Mouse (Mus musculus) ovary, postnatal 36 days (tissue): Measurements from ENCODE around the gene Sik2.

ENCODE experiments used
- DNase-seq: peaks from one replicate; pipeline ENCODE4 v3.0.0; 2022; ENCODE audit warnings: low spot score, mixed read lengths

Gene Sik2

DNA sequence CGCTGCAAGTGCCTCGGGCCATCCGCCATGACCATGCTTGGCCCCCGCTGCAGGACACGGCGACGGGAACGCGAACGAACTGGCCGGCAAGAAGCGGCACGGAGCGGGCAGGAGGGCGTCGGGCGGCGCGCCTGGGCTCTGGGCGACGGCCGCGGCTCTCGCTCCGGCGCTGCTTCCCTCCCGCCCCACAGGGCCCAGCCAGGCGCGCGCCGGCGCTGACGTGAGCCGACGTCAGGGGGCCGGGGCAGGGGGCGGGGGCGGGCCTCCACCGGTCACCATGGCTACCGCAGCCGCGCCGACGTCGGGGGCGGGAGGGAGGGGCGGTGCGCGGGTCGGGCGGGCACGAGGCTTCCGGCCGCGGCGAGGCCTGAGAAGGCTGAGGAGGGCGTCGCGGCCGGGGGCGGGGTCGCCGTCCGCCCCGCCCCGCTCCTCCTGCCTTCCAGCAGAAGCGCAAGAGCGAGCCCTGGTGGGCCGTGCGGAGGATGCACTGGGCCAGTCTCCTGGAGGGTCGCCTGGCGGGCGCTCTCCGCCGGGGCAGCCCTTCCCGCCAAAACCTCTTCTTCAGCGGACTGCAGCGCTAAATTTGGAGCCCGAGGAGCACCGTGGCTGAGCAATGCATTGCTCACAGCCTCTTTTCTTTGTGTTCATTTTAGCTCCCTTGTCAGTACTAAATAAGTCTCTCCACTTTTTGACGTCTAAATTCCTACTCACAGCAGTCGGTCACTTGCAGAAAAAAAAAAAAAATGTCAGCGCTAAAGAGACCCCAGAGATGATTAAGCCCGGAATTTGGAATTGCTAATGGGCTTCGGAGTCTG lies at the start of gene Sik2:
Gene Sik2, minus strand, starts transcription at position 233 of the 815 bp plus-strand sequence.
- peak; percentile 92 for DNase-seq

DNA sequence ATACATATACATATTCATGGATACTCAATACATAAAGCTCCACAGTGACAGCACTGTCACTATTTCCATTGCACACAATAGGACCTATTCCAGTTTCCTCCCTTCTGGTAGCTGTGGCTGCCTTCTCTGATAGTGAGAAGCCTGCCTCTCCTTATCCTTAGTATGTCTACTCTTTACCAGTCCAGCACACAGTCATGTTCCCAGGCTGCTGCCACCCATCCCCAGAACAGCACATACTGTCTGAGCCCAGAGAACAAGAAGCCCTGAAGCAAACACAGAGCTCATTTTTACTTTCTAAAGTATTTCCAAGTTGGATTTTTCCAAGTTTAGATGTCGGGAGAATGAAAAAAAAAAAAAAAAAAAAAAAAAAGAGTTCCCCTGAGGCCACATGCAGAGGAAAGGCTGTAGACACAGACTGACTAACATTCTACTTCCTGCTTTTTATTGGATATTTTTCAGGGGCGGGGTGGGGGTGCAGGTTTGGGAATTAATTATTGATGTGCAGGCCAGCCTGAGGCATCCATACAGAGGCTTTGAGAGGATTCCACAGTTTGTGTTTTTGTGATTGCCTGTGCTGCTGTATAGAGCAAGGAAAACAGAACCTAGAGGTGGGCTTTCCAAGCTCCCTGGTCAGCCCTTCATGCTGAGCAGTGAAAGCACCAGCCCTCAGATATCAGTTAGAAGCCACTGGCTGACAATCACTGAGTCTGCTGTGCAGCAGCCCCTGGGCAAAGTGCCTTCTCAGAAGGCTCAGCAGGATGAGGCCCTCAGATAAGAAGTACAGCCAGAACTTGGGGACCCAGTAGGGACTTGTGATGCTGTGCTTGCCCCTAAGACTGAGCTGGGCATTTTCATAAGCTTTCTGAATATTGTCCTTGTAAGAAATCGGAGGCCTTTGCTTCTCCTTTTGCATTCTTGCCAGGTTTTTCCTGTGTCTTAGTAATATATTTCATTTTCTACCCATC lies 47.8 kb upstream of the Sik2 start:
- no peak for DNase-seq

DNA sequence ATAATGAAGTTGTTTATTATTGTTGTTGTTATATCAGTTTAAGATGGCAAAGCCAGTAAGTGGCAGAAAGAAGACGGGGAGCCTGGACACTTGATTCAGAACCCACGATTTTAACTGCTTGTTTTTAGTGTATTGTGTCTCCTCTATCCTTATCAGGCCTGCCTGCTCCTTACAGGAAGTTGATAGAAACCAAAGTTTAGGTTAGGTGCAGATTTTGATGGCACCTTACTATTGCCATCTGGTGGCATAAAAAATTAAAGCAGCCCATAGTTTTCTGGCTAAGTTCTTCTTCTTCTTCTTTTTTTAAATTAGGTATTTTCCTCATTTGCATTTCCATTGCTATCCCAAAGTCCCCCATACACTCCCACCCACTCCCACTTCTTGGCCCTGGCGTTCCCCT lies 43.3 kb upstream of the Sik2 start:
- DNase-seq = no peak

DNA sequence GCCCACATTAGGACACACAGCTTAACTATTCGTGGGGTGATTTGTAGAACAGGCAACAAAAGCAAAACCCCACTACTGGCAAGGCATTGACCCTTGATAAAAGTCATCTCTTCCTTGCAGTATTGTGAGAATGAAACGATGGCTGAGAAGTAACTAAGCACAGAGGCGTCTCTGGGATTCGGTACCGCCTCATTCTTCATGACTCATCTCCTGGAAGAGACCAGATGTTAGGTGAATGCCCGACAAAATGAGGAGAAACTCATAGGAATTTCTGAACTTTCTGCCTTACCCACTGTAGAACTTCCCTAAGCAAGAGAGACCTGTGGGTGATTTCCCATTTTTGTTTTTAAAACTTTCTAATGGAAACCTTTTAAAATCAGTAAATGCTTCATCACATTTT lies 33.3 kb upstream of the Sik2 start:
- DNase-seq = no peak

DNA sequence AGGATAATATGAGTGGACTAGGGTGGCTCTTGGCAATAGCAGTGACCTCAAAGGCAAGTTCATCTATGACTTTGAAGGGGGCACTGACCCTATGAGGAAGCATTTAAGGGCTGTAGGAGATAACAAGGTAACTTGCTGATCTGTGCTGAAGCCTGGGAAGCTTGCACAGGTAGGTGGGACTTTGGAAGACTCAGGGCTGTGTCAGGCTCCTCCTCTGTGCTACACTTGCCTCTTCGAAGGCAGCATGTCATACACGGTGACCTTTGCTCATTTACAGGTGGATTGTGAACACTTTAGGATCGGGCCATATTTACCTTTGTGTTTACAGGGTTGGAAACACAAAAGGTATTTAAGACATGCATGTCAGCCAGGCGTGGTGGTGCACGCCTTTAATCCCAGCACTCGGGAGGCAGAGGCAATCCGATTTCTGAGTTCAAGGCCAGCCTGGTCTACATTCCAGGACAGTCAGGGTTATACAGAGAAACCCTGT lies 32.7 kb upstream of the Sik2 start:
- no peak for DNase-seq

DNA sequence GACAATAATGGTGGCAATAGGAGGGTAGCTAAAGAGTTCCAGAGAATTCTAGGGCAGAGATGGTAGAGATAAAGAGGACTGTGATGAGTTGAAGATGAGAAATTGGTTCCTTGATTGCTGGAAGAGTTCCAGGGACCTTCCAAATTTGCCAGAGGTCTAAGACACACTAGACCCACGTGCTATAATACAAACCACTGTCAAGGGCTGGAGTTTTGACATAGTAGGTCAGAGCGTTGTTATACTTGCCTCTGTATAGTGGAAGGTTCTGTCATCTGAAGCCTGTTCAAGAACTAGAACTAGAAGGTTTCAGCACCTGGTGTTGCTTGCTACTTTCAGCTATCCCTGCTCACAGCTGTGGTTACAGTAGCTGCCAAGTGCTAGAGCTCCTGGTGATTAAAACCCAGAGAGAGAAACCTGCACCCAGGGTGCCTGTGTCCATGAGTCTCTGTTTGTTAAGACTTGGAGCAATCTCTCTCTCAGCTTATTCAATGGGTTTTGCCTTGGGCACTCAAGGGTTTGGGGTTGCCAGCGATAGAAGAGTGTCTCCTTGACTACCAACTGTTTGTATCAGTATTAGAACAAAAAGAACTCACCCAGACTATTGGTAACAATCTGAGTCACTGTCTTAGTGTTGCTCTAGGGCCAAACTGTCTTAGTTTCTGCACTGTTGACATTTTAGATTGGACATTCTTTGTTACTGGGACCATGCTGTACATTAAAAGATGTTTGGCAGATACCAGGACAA lies 24.1 kb upstream of the Sik2 start:
- DNase-seq = no peak

DNA sequence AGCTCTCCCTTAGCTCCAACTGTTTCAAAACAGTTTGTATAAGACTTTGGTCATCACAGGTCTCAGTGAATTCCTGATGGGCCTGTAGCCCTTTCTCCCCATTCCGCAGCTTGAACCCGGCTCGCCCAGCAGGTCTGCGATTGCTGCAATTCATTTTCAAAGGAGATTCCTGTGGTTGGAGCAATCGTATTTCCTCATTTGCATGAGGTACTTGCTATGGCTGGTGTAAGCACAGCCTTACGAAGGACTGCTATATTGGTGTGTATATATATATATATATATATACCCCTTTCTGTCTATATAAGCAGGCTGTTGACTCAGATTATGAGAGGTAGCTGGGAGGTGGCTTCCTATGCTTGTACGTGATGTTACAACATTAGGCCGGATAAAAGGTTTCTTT lies 23.4 kb upstream of the Sik2 start:
- DNase-seq = no peak

DNA sequence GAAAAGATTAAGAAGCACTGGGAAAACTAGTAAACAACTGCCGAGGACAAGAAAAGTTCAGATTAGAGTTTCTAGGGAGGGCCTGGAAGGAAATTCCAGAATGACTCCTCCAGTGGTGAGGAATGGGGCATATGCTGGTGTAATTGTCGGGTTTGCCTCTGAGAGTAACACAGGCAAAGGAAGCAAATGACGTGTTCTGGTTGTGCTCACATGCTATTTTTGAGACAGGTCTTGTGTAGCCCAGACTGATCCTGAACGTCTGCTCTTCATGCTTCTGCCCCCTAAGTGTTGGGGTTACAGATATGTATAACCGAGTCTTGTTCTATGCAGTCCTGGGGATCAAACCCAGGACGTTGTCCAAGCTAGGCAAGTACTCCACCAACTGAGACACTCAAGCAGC lies 22.7 kb upstream of the Sik2 start:
- DNase-seq = no peak

DNA sequence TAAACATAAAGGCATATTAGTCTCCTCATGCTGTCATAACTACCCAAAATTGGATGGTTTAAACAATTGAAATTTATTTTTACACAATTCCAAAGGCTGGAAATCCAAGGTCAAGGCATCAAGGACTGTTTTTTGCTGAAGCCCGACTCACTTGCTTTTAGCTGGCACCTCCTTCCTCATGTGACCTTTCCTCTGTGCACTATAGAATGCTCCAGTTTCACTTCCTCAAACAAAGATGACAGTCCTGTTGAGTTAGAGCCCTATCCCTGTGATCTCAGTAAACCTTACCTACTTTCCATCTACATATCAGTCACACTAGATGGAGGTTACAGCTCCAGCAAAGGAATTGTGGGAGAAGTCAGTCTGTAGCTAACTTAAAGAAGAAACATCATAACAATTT lies 21.3 kb upstream of the Sik2 start:
- DNase-seq = no peak

DNA sequence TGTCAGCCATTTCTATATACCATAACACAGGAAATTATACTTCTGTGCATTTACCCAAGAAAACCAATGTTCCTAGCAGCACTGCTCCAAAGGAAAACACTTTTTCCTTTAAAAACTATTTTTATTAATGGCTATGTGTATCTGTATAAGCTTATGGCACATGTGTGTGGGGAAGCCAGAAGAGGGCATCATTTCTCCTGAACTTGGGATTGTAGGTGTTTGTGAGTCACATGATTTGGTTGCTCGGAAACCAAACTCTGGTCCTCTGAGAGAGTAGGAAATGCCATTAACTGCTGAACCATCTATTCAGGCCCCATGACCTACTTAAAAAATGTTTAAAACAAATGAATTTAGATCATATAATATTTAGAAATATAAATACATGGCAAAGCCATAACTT lies 18.1 kb upstream of the Sik2 start:
- no peak for DNase-seq

DNA sequence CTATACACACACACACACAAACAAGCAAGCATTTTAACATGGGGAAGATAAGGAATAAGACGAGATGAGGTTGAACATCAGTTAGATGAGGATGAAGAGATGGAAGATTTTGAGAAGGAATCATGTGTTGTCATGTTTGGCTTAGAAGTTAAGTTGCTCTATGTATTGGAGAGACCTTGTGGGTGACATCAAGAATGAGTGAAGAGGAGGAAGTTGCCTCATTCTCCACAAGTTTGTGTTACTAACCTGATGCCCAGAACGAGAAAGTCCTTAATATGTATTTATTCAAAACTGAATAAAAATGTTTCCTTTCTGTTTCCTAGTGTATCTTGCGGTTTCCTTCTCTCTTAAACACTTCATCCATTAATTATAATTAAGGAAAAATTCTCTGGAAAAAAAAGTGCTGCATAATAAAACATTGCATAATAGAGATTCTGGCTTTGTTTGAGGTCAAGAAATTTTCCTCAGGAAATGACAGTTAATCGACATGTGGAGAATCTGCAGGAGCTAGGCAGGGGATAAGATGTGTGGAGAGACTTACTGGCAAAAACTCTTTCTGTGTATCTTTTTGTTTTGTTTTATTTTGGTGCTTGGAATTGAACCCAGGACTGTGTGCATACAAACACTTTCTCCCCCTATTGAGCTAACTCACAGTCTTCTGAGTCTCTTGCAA lies 12.4 kb upstream of the Sik2 start:
- no peak for DNase-seq

DNA sequence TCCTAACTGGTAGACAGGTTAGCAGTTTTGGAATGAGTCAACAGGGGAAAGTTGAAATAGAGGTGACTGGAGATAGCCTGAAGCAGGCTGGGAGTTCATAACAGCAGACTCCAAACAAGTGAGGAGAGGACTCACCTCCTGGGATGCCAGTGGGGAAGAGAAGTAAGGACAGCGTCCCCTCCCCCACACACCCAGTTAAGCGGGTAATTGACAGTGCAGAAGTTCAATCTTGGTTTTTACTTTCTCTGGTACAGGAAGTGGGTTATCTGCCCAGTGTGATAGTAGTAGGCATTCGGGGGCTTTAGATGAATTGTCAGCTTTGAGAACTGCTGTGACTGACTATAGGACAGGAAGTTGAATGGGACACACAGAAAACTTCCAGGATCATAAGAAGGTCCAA lies 11.5 kb upstream of the Sik2 start:
- no peak for DNase-seq

DNA sequence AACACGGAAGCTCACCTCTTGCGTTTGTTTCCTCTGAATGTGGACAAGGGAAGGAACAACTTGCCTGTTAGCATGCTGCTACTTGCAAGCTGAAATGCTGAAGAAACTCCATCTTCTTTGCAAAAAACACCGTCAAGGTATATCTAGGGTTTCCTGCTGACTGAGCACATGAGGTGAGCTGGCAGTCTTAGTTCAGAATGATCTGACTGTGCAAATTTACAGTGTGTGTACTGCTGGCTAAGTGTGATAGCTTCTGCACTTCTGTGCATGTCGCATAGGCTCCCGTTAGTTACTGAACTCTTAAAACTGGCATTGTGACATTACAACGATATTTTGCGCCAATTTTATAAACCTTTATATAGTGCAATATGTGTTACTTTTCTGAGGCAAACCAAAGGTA lies 10.8 kb upstream of the Sik2 start:
- no peak for DNase-seq

DNA sequence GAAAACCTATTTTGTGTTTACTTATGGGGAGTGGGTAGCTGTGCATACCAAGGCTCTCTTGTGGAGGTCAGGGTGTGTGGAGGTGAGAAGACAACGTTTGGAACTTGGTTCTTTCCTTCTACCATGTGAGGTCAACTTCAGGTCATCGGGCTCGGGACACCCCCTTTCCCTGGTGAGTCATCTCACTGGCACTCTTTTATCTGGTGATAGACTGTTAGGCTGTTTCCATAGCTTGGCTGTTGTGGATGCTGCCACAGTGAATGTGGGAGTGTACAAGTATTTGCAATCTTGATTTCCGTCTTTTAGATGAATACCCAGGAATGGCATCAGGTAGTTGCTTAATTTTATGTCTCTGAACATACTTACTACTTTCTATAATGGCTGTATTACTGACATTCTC lies 6.9 kb upstream of the Sik2 start:
- DNase-seq = no peak

DNA sequence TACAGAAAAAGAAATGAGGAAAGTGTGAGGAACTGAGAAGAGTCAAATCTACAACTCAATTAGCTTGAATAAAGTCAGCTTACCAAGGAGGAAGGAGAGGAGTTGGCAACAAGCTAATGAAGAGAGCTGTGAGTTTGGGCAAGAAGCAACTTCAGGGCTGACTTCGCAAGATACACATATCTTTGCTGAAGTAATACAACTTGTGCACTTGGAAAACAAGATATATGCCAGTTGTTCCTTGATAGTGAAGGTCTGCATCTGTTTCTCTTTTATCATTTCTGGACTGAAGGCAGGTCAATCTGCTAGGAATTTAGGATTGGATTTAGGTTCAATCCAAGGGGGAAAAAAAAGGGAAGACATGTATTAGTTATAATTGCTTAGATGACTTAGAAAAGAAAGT lies 4.8 kb upstream of the Sik2 start:
- no peak for DNase-seq

DNA sequence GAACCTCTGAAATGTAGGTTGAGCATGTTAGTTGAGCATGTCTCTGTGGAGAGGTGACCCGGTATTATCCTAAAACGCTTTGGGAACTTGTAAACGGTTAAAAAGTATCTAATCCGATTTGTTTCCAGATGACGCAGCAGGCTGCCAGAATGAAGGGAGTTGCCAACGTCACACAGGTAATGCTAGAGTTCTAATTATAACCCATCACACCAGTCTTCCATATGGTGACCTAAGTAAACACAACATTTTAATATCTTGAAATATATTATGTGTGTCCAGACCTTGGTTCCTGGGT lies 730 bp upstream of the Sik2 start:
- no peak for DNase-seq

DNA sequence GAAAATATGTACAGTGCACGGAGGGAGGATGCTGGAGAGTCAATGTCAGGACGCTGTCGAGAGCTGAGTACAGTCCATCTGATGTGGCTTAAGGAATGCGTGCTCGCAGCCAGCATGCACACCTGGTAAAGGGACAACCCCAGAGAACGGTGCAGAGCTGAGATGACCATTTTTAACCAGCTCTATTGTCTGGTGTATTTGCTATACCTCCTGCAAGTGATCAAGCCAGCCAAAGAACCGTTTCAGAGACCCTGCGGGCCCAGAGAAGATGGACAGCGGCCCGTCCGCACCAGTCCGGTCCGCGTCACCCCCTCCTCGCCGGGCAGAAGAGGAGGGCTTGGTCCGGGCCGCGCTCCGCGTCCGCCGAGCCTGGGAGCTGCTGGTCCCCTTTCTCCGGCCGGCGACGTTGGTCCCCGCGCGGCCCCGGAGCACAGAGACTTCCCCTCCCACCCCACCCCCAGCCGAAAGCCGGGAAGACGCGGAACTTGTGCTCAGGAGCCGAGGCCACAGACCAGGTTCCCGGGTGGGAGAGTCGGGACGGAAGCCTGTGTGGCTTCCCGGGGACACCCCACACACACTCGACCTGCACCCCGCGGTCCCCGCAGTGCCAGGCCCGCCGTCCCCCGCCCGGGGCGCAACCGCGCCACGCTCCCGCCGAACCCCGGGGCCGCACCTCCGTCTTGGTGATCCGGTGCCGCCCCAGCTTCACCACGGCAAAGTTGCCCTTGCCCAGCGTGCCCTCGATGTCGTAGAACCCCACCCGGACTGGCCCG lies 619 bp downstream of the Sik2 start:
- no peak for DNase-seq

DNA sequence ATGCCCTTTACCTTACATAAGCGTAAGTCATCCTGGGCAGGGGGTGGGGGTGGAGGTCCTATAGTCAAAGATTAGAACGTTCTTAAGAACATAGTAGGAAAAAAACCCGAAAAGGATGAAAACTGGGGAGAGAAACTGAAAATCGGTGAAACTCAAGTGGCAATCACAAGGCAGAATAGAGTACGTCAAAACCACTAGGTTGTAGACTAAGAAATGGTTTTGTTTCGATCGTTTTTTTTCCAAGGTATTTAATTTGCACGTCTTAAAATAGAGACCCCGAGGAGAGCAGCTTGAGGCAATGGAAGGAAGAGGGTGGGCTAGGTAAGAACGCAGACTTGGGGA lies 1.2 kb downstream of the Sik2 start:
- no peak for DNase-seq

DNA sequence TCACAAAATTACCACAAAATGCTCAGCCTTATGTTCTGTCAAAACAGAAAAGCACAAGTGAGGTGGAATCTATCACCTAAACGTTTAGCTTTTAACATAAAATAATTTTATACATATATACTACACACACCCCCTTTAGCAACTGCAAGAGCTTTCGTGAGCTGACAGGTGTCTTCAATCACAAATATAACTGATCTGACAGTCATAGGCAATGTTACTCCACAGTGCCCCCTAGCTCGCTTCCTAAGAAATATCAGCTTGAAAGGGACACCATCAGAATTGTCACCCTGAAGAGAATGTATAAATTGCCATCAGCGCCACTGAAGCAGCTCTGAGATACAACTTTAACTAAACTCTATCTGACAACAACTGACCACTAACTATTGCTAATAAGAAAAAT lies 2.0 kb downstream of the Sik2 start:
- peak; percentile 24 for DNase-seq

DNA sequence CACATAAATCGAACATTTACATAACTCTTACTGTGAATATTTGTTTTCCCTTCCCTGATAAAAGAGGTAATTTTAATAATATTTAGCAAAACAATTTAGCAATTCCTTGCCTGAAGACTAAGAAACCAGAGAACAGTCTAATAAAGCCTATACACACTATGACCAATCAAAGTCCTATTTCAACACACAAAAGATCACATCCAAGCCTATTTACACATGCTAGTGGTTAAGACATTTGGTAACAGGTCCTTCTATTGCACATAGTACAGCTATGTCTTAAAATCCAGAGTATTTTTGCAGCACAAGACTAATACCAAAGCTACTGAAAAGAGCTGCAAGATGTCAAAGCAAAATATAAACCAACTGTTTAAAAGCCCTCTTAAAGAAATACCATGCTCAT lies 4.8 kb downstream of the Sik2 start:
- DNase-seq = no peak

DNA sequence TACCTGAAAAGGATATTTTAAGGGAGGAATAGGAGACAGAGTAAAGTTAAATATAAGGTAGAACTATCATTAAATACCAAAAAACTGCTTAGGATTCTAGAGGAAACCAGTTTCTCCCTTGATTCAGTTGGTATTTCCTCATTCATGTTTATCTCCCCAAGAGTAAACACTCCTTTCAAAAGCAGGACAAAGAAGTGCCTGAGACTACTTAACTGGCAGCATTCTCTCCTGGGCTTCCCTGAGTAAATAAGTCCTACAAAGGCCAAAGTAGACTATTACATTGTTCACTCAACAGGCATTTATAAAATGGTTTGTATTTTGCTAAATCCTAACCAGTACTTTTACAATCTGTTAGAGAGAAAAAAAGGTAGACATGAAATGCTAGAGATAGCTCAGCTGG lies 22.2 kb downstream of the Sik2 start:
- DNase-seq = no peak
